Mouse (Mus musculus) brain, embryonic 18.5 days (tissue): ENCODE results near the gene Id2.

Experiments used
- DNase-seq: peaks from one replicate; pipeline ENCODE4 v3.0.0-alpha.2; 2012; ENCODE audit warnings: low read depth, low spot score

Gene Id2

DNA sequence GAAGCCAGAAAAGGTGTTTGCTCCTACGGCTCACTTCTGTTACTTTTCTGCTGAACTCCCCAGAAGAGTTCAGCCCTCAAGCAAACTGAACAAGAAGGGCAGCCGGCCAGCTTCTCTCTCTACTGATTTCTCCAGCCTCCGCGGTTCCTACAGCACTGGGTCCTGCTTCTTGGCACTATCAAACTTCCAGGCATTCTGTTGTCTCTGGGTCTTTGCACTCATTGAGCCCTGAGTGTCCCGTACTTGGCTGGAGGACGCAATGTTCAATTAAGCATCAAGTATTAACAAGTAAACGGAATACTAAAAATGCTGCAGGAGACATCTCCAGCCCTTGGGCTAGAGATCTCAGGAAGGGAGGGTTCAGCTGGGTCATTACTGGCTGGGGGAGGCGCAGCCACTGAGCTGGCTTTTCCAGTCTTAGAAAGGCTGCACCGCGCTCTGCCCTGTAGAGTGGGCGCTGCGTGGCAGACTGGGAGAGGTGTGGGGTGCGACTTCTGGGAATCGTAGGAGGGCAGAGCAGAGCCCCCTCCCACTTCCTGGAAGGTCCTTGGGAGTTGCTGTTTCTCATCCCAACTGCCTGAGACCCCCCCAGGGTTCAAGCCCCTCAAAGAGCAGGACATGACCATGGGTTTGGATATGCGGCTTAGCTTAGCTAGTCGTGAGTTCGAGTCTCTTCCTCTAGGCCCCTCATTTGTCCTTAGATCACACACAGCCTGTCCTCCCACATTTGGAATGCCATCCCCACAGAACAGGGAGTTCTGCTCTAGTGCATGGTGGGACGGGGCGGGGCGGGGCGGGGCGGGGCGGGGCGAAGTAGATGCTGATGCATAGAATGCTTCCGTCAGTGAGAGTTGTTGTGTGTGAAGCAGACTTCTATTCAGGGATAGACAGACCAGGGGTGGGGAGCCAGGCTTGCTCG lies 13.4 kb downstream of the Id2 start:
- DNase-seq = no peak

DNA sequence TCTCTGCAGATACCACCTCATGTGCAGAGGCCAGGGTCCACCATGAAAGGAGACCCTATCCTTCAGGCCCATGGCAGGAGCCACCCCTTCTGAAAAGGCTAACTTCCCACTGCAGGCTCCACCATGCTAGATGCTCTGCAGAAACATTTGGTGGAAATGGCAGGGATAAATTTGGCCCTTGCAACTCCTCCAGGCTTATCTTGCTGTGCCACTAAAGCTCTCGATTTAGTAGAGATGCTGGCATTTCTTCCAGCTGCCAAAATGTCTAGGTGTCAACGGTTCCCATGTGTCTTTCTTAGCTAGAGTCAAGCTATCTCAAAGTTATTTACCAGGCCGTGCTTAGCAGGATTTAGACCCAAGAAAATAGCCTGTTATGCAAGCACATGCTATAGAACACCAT lies 22.6 kb downstream of the Id2 start:
- no peak for DNase-seq

DNA sequence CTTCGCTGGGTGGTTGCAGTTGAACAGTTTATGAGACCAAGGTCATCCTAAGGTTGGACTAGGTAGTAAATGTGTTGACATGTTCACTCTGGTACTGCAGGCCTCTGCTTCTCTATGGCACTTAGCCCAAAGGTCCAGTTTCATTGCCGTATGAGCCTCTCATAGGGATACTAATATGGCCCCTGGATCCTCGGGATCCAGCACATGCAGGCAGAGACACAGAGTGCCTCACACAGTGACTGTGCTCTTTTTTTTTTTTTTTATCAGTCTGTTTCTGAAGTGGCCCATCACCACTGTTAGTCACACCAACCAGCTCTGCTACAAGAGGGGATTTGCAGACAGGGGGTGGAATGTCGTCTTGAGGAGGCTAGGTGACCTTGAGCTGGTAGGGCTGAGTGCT lies 23.6 kb downstream of the Id2 start:
- no peak for DNase-seq

DNA sequence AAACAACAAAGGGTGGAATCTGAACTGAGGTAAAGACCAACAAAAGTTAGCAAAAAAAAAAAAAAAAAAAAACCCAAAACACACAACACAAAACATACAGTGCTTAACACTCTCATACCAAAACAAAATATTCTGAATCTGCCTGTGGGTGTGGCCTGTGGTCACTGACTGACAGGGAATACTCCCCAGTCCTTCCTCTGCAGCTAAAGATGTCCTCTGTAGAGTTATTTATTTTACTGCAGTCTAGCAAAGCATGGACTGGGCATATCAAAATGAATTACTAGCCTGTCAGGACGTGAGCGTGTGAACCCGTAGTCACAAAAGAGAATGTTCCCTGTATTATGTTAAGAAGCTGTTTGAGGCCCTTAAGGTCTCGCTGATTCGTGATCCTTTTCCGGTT lies 34.7 kb downstream of the Id2 start:
- no peak for DNase-seq

DNA sequence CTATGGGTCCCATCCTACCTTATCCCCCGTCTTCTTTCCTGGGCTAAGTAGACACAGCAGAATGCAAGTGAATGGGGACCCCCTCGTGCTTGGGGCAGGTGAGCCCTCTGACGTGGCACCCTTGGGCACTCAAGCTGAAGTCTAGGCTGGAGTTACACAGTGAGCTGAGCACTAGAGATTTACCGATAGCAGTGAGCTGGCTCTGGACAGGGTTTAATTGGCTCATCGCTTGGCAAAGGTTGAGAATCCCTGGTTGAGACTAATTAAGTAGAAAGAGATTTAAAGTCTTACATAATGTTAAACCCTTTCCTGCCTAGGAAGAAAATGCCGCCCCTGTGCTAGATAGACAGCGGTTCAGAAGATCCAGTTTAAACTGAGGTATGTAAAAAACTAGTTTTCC lies 36.0 kb downstream of the Id2 start:
- DNase-seq = no peak

DNA sequence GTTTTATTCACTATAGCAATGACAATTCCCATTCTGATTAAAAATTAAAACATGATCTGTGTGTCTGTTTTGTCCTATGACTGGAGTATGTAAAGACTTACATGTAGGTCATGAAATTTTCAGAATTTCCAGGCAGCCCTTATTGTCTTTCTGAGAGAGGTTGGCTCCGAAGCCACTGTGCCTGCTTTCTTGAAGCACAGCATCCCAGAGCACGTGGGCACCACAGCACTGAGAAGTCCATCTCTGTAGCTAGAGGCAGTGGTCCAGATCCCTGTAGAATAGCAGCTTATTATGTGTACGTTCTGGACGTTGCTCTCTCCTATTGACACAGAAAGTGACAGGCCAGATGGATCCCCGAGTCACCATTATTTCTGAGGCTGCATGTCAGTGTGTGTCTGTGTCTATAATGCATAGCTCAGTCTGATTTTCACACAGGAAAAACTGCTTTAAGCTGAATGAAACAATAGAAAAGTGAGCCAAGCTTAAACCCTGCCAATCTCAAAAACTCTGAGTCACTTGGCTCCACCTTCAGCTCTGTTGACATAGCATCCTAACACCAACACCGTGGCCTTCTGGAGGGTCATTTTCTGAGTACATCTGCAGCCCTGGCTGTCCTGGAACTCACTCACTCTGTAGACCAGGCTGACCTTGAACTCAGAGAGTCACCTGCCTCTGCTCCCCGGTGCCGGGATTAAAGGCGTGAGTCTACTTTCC lies 37.3 kb downstream of the Id2 start:
- DNase-seq = no peak

DNA sequence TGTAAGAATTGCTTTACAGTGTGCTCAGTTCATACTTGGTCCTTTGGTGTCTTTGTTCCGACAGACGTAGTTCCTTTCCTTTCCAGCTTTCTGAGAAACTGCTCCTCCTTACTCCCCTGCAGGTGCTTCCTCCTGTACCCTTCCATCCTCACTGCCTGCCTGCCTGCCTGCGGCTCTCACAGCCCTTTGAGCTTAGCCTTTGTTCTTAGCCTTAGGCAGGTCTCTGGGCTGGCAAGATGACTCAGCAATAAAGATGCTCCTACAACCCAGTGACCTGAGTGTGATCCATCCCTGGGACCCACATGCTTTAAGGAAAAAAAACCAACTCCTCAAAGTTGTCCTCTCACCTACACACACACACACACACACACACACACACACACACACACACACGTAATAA lies 42.0 kb downstream of the Id2 start:
- no peak for DNase-seq

DNA sequence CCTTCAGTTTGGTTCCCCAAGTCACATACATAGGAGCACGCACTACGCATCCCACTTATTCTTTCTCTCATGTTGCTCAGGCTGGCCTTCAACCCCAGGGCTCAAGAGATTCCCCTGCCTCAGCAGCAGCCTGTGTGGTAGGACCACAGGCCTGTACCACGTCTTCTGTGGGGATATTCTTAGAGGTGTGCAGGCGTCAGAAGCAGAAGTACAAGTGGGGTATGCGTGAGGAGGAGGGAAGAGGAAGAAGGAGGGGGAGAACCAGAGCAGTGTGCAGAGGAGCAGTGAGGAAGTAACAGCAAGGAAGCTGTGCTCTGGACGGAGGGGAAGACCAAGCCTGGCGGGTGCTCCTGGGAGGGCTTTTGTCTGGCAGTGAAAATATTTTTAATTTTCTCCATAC lies 42.4 kb downstream of the Id2 start:
- no peak for DNase-seq

DNA sequence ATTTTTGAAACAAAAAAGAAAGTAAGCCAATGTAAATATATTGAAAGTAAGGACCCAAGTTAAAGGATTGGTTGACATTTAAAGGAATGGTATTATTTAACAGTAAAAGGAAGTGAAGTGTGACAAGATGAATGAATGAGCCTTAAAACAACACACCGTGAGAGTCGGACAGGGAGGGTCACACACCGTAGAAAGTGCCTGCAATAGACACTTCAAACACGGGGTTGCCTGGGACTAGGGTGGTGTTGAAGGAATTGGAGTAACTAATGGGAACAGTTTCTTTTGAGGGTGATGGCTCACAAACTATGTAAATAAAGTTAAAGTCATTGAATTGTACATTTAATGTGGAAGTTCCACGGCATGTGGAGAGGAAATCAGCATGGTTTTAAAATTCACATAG lies 47.7 kb downstream of the Id2 start:
- no peak for DNase-seq

DNA sequence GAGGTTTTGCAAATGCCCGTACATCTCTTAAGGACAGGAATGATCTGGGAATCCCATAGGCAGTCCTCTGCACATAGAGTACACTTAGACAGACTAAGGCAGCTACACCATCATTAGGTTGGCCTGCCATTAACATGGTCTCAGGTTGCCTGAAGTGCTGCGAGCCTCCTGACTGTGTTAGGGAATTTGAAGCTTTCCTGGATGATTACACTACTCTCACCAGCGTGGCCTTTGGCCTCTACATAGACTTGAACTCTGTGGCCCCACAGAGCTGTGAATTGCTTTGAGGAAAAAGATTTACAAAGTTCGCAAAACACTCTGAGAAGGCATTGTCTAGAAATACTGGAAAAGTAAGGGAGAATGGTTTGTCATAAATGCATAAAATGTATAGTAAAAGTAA lies 52.4 kb downstream of the Id2 start:
- DNase-seq = no peak

DNA sequence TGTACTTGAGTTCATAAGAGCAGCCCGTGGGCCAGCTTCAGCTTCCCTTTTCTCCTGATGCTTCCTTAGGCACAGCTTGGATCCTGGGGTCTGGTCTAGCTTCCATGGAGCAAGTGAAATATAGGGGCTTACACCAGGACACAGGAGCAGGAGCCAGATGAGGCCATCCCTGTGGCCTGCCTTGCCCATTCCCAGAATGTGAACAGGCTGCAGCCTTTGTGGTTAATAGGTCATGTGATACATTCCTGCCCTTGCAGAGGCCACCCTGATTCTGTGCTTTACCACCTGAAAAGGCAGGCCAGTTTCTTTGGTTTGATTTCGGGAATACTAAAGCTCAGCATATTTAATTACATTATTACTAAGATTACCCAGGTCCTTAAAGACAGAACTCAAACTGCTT lies 52.9 kb downstream of the Id2 start:
- no peak for DNase-seq
